Mouse (Mus musculus) urinary bladder, adult 2 months (tissue): Measurements from ENCODE around the gene Agtr1a. TPM values are rescaled to one million over a fixed set of nuclear protein-coding genes. Genes with fewer than 3 reads are reported as not detected.

Source experiments
- DNase-seq: peaks from one replicate; pipeline ENCODE4 v3.0.0; 2022; ENCODE audit warnings: low spot score
- polyA plus RNA-seq: library from polyadenylated mRNA; depleted of rRNA; stranded (reverse); fragments of >200 nt; gene quantifications from 2 replicates; pipeline ENCODE4 v1.2.3, GENCODE M21; 2012; rRNA removed

Gene Agtr1a
- polyA plus RNA-seq, 1 experiment, result 7.1 TPM

DNA sequence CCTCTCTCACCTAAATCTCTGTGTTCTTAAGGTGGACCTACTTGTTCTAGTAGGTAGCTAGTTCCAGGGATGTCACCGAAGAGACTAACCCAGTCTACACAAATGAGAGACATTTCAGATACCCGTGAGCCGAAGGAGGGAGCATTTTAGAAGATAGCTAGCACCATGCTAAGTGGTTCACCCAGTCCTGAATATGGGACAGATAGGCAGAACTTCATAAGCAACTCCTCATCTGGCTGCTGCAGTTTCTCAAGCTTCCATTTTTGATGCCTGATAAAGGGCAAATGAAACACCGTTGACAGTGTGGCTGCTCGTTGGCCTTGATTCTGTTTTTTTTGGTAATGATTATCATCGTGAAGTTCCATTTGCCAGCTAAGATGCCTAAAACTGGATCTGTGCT is 25.8 kb downstream of the Agtr1a start:
- no peak for DNase-seq

- DNase-seq, result no peak
These were observed 27.9 kb downstream of the Agtr1a start for GRCm38 (mm10) chr13:30364097-30364625.

GRCm38 (mm10) chr13:30364780-30365179 is 28.5 kb downstream of the Agtr1a start:
- DNase-seq, result no peak

GRCm38 (mm10) chr13:30365378-30365777 is 29.1 kb downstream of the Agtr1a start:
- DNase-seq, result no peak

GRCm38 (mm10) chr13:30368116-30368515 is 31.9 kb downstream of the Agtr1a start:
- DNase-seq, result no peak

DNA sequence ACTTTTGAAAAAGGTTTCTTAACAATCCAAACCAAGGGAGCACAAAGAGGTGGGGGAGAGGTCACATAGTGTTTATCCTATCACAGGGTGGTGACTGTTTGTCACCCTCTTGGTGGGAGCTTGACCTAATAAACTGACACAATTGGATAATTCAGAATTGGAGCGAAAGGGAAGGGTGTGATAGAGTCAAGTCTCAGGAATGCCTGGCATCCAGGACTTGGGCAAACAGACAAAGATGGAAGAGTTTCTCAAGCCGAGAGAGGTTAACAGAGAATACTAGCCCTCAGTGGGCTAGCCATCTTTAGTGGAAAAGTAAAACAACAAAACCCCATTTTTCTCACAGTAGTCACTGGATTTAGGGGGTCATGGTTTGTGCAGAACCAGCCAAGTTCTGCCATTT is 32.5 kb downstream of the Agtr1a start:
- no peak for DNase-seq

- no peak for DNase-seq
These were observed 42.6 kb downstream of the Agtr1a start for GRCm38 (mm10) chr13:30378868-30379267.

GRCm38 (mm10) chr13:30385183-30385582 is 48.9 kb downstream of the Agtr1a start:
- DNase-seq, result no peak

GRCm38 (mm10) chr13:30394123-30394522 is 57.9 kb downstream of the Agtr1a start:
- no peak for DNase-seq

- DNase-seq, result no peak
These were observed 60.2 kb downstream of the Agtr1a start for GRCm38 (mm10) chr13:30396431-30396830.

DNA sequence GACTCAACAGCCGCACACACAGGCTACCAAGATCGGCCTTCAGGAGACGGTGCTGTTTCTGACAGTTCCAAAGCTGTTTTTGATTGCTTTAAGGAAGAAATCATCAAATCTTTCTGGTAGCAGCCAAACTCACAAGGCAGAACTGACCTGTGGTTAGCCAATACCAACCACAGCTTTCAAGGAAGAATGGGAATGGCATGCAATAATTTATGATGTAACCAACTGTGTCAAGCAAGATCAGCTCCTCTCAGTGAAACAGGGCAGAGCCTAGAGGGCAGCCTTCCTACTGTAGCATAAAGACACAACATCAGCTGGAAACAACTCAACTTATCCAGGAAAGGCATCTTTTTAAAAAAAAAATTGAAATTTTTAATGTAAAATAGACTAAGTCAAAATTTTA is 62.6 kb downstream of the Agtr1a start:
- no peak for DNase-seq

- DNase-seq, result no peak
These were observed 64.4 kb downstream of the Agtr1a start for GRCm38 (mm10) chr13:30400621-30401020.

- DNase-seq, result no peak
These were observed 67.6 kb downstream of the Agtr1a start for GRCm38 (mm10) chr13:30403874-30404273.

GRCm38 (mm10) chr13:30418611-30419010 is 82.4 kb downstream of the Agtr1a start:
- no peak for DNase-seq

DNA sequence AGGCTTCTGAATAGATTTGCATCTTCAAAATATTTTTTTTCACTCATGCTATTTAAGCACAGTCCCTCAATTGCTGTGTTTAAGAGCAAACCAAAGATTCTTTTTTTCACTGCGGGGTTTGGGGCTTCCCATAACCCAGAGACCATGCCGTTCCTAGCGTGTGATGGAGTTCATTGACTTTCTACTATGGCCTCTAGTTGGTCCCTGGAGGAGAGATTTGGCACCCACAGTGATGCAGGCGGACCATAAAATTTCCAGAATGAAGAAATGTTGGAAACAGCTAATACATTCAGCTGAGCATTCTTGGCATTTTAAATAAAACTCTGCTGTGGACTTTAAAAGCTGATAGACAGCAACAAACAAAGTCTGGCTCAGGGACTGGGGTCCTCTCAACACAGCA is 90.8 kb downstream of the Agtr1a start:
- DNase-seq, result no peak

DNA sequence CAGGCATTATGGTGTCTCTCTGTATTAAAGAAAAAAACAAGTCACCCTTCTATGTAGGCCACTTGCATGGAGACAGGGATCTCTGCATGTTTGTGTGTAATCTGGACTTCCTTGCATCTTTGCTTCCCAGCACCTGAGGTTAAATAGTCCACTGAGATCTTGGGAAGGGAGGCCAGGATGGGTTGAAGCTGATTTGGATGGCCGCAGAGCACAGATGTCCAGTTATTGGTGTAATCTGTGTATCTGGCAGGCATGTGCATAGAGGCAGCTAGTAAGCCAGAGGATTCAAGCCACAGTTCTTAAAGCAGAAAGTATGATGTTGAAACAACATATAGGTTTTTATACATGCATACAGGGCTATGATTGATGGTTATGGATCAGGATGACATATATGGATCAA is 91.2 kb downstream of the Agtr1a start:
- no peak for DNase-seq

Other genes starting within 250 kb of the Agtr1a start
- 11.3 and 12.7 TPM in 2 replicates for gene Mboat1, start 200.0 kb upstream of the Agtr1a start, polyA plus RNA-seq
- 127 and 137 TPM in 2 replicates for gene Uqcrfs1, start 208.9 kb downstream of the Agtr1a start, polyA plus RNA-seq